Mouse (Mus musculus): ENCODE measurements around the gene Psmd11. TPM values are rescaled to one million over a fixed set of nuclear protein-coding genes. Genes with fewer than 3 reads are reported as not detected.

Gene Psmd11
- total and polyA plus RNA-seq, 2 experiments from 2014 or later = 31.2 to 272 TPM

GRCm38 (mm10) chr11:80471836-80472605 lies 43.6 kb downstream of the Psmd11 start:
- no peak overlapping the region for H3K4me3 ChIP-seq (ENCODE audit: low read length)
- ATAC-seq (no peak), DNase-seq (ENCODE audit: low spot score) (no peak)
- H3K36me3 ChIP-seq (ENCODE audit: insufficient read depth, low read length) = peaks cover 24% of the 10 kb centered on the region
- 0 out of 2 replicates have a peak, but pooled peaks have one; percentile 12 for TF ChIP-seq CTCF (IDR thresholded peaks at IDR 0.05; ENCODE audit: low read depth)
- H3K4me1 ChIP-seq (ENCODE audit: insufficient read depth, low read length) = no peaks in the 10 kb centered on the region
- H3K9me3 ChIP-seq (ENCODE audit: low read length) = no peaks in the 10 kb centered on the region
- H3K27ac ChIP-seq = peak overlapping the region; percentile 65
- H3K27me3 ChIP-seq (ENCODE audit: insufficient read depth, low read length) = no peaks in the 10 kb centered on the region
- no peak overlapping the region for H3K4me2 ChIP-seq (ENCODE audit: low read depth, low read length)
- no peak overlapping the region for H3K9ac ChIP-seq (replicated peaks; ENCODE audit: low read length)
- WGBS = 73% methylated on average over 16 of the region's 16 CpGs

- H3K9ac ChIP-seq (replicated peaks; ENCODE audit: low read length) = no peak overlapping the region
- no peak overlapping the region for H3K4me3 ChIP-seq (ENCODE audit: low read length)
- ATAC-seq = no peak
- no peak overlapping the region for H3K4me2 ChIP-seq (ENCODE audit: low read depth, low read length)
- 0 out of 2 replicates have a peak overlapping the region, but pooled peaks have one; percentile 20 for H3K27ac ChIP-seq
- H3K9me3 ChIP-seq (ENCODE audit: low read length) = no peaks in the 10 kb centered on the region
- no peaks in the 10 kb centered on the region for H3K27me3 ChIP-seq (ENCODE audit: insufficient read depth, low read length)
- peak; percentile 74 for TF ChIP-seq CTCF (IDR thresholded peaks at IDR 0.05; ENCODE audit: low read depth)
- peaks cover 16% of the 10 kb centered on the region for H3K36me3 ChIP-seq (ENCODE audit: insufficient read depth, low read length)
- peak; percentile 74 for DNase-seq (ENCODE audit: low spot score)
- H3K4me1 ChIP-seq (ENCODE audit: insufficient read depth, low read length) = no peaks in the 10 kb centered on the region
- 27% methylated on average over 2 of the region's 2 CpGs for WGBS
Measured at GRCm38 (mm10) chr11:80474175-80474691, 45.8 kb downstream of the Psmd11 start.

- DNase-seq (ENCODE audit: low spot score) = no peak
- Histone ChIP-seq H3K27ac (0 out of 2 replicates have a peak overlapping the region, but pooled peaks have one; percentile 20), H3K9ac (replicated peaks; ENCODE audit: low read length) (no peak overlapping the region), H3K9me3 (ENCODE audit: low read length) (no peaks in the 10 kb centered on the region), H3K36me3 (ENCODE audit: insufficient read depth, low read length) (peaks cover 10% of the 10 kb centered on the region), H3K4me3 (ENCODE audit: low read length) (no peak overlapping the region), H3K4me1 (ENCODE audit: insufficient read depth, low read length) (no peaks in the 10 kb centered on the region), H3K4me2 (ENCODE audit: low read depth, low read length) (no peak overlapping the region), H3K27me3 (ENCODE audit: insufficient read depth, low read length) (no peaks in the 10 kb centered on the region)
- WGBS = 93% methylated on average over 11 of the region's 11 CpGs
- no peak for ATAC-seq
- no peak for TF ChIP-seq CTCF (IDR thresholded peaks at IDR 0.05; ENCODE audit: low read depth)
Measured at GRCm38 (mm10) chr11:80474846-80475245, 46.4 kb downstream of the Psmd11 start.

GRCm38 (mm10) chr11:80475544-80475943 lies 47.1 kb downstream of the Psmd11 start:
- 78% methylated on average over 9 of the region's 9 CpGs for WGBS
- no peak for TF ChIP-seq CTCF (IDR thresholded peaks at IDR 0.05; ENCODE audit: low read depth)
- DNase-seq (ENCODE audit: low spot score) (no peak), ATAC-seq (no peak)
- no peaks in the 10 kb centered on the region for H3K27me3 ChIP-seq (ENCODE audit: insufficient read depth, low read length)
- no peaks in the 10 kb centered on the region for H3K4me1 ChIP-seq (ENCODE audit: insufficient read depth, low read length)
- H3K4me3 ChIP-seq (ENCODE audit: low read length) = no peak overlapping the region
- H3K36me3 ChIP-seq (ENCODE audit: insufficient read depth, low read length) = peaks cover 3% of the 10 kb centered on the region; the same call in 1 of the 2 replicates
- no peak overlapping the region for H3K4me2 ChIP-seq (ENCODE audit: low read depth, low read length)
- peak overlapping the region; percentile 97; the same call in 1 of the 2 replicates for H3K27ac ChIP-seq
- H3K9ac ChIP-seq (replicated peaks; ENCODE audit: low read length) = no peak overlapping the region
- H3K9me3 ChIP-seq (ENCODE audit: low read length) = no peaks in the 10 kb centered on the region

GRCm38 (mm10) chr11:80476222-80477189 lies 48.1 kb downstream of the Psmd11 start, which contains the start of gene Cdk5r1:
Gene Cdk5r1 (plus strand): TSS chr11:80477023.
- Histone ChIP-seq H3K4me3 (ENCODE audit: low read length) (peak within 1 kb of the TSS; percentile 91), H3K27me3 (ENCODE audit: insufficient read depth, low read length) (no peaks in the 10 kb centered on the region), H3K36me3 (ENCODE audit: insufficient read depth, low read length) (no peaks in the 10 kb centered on the region; the same call in 1 of the 2 replicates), H3K4me1 (ENCODE audit: insufficient read depth, low read length) (peaks cover 5% of the 10 kb centered on the region; the same call in 1 of the 2 replicates), H3K27ac (peak within 1 kb of the TSS; percentile 97), H3K4me2 (ENCODE audit: low read depth, low read length) (peak within 1 kb of the TSS; percentile 87), H3K9me3 (ENCODE audit: low read length) (no peaks in the 10 kb centered on the region), H3K9ac (replicated peaks; ENCODE audit: low read length) (peak within 1 kb of the TSS; percentile 95)
- ATAC-seq = peak; percentile 91
- TF ChIP-seq CTCF (IDR thresholded peaks at IDR 0.05; ENCODE audit: low read depth) = peak; percentile 51
- peak; percentile 98 for DNase-seq (ENCODE audit: low spot score)
- WGBS = under 1% methylated on average over 87 of the region's 116 CpGs
